Mouse (Mus musculus): Measurements from ENCODE around the gene Reep3.
"Not testable (repeated sequence)": the region's sequence is repeated elsewhere in the genome, so short reads cannot be mapped to it uniquely, and the experiment has no call there.

Gene Reep3

GRCm38 (mm10) chr10:67016615-67017278 is 80.0 kb downstream of the Reep3 start:
- DNase-seq (ENCODE audit: low read depth) = no peak

GRCm38 (mm10) chr10:67014746-67015145 is 82.0 kb downstream of the Reep3 start:
- no peak for DNase-seq (ENCODE audit: low read depth)

- no peak for DNase-seq (ENCODE audit: low read depth)
These were observed 86.2 kb downstream of the Reep3 start for GRCm38 (mm10) chr10:67010521-67010920.

- DNase-seq (ENCODE audit: low read depth) = no peak
These were observed 92.2 kb downstream of the Reep3 start for GRCm38 (mm10) chr10:67004527-67005042.

- no peak for DNase-seq (ENCODE audit: low read depth)
These were observed 92.8 kb downstream of the Reep3 start for GRCm38 (mm10) chr10:67003743-67004526.

GRCm38 (mm10) chr10:67003009-67003742 is 93.6 kb downstream of the Reep3 start:
- no peak for DNase-seq (ENCODE audit: low read depth)

- DNase-seq (ENCODE audit: low read depth) = no peak
These were observed 94.3 kb downstream of the Reep3 start for GRCm38 (mm10) chr10:67002207-67003008.

GRCm38 (mm10) chr10:67000958-67001615 is 95.7 kb downstream of the Reep3 start:
- not testable (repeated sequence) for DNase-seq (ENCODE audit: low read depth)

GRCm38 (mm10) chr10:67000136-67000535 is 96.6 kb downstream of the Reep3 start:
- DNase-seq (ENCODE audit: low read depth) = no peak

- no peak for DNase-seq (ENCODE audit: low read depth)
These were observed 98.0 kb downstream of the Reep3 start for GRCm38 (mm10) chr10:66998770-66999169.

- no peak for DNase-seq (ENCODE audit: low read depth)
These were observed 101.6 kb downstream of the Reep3 start for GRCm38 (mm10) chr10:66995181-66995580.

GRCm38 (mm10) chr10:66994469-66994868 is 102.3 kb downstream of the Reep3 start:
- DNase-seq (ENCODE audit: low read depth) = no peak

GRCm38 (mm10) chr10:66992591-66992990 is 104.2 kb downstream of the Reep3 start:
- DNase-seq (ENCODE audit: low read depth) = no peak

GRCm38 (mm10) chr10:66990506-66990905 is 106.2 kb downstream of the Reep3 start:
- DNase-seq (ENCODE audit: low read depth) = no peak

GRCm38 (mm10) chr10:66983043-66983442 is 113.7 kb downstream of the Reep3 start:
- no peak for DNase-seq (ENCODE audit: low read depth)

GRCm38 (mm10) chr10:66978215-66978614 is 118.5 kb downstream of the Reep3 start:
- DNase-seq (ENCODE audit: low read depth) = no peak

GRCm38 (mm10) chr10:66977093-66977492 is 119.7 kb downstream of the Reep3 start:
- no peak for DNase-seq (ENCODE audit: low read depth)

GRCm38 (mm10) chr10:66975451-66975850 is 121.3 kb downstream of the Reep3 start:
- no peak for DNase-seq (ENCODE audit: low read depth)

- DNase-seq (ENCODE audit: low read depth) = no peak
These were observed 122.3 kb downstream of the Reep3 start for GRCm38 (mm10) chr10:66974417-66974816.

GRCm38 (mm10) chr10:66973866-66974265 is 122.9 kb downstream of the Reep3 start:
- DNase-seq (ENCODE audit: low read depth) = no peak

GRCm38 (mm10) chr10:66973274-66973673 is 123.5 kb downstream of the Reep3 start:
- DNase-seq (ENCODE audit: low read depth) = no peak
